Mouse (Mus musculus): Measurements from ENCODE around the gene Tma16. TPM values are rescaled to one million over a fixed set of nuclear protein-coding genes. Genes with fewer than 3 reads are reported as not detected.

Tma16 gene
- total RNA-seq (2022): 1 to 10 TPM; 4.0 to 4.9 (median 4.4) TPM

DNA sequence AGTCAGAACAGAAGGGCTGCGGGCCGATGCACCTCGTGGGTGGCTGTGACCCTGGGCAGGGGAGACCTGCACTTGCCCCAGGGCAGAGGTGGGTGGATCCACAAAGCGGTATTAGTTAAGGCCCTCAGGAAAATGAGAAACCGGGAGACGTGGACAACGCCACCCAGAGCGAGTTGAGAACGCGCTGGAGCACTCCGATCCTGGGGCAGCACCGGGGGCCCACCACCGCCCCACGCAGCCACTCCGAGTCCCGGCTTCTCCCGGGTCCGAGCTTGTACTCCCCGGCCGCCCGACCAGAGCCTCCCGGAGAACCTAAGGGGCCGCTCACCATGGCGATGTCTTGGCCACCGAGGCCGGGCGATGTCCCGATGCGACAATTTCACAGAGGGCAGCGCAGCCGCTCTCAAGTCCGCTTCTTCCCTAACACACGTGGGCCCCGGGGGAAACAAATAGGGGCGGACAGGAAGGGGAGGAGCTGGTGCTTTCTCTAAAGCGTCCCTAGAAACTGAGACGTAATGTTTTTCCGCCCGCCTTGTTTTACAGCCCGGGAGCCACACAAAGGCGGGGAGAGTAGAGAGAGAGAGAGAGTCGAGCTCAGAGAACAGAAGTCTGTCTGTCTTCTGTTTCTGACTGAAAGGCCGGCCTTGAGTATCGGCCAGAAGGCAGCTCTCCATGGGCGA is at the start of gene Tma16:
Gene Tma16 (minus strand): TSS at position 447 of the 680 bp plus-strand sequence.
- DNase-seq (ENCODE audit: low spot score in 2 of 2): peak; percentile 54 to 64

DNA sequence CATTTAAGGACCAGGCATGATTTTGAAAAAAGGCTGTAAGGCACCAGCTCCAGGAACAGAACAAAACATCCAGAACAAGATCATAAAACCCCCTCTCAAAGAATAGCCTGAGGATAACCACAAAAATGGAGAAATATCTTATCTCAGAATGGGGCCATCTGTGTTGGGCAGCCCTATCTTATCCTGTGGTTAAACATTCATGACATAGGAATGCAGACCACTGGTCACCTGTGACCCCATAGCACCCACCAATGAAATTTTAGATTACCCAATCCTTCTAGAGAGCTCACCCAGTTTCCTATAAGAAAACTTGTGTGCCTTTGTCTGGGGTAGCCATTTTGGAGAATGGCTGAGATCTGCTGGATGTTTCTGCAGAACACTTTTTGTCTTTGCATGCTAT is 34.2 kb upstream of the Tma16 start:
- no peak for DNase-seq (ENCODE audit: low spot score in 2 of 2)

GRCm38 (mm10) chr8:66519149-66519548 is 32.8 kb upstream of the Tma16 start:
- no peak for DNase-seq (ENCODE audit: low spot score in 2 of 2)

DNA sequence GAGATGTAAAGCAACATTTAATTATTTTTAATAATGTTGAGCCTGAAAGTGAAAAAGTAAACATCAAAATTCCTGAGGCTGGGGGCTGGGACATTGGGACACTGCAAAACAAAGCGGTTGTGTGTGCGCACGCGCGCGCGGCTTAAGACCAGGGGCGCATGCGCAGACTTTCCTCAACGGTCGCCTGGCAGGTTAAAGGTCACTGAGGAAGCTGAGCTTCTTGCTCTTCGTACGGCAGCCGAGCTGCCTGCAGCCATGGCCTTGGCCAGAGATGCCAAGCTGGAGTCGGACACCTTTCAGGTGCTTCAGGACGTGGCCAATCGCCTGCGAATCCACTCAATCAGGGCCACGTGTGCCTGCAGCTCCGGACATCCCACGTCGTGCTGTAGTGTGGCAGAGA is 25.2 kb upstream of the Tma16 start, which contains the start of gene Tktl2:
Gene Tktl2 (plus strand): TSS at position 220 of the 400 bp plus-strand sequence.
- no peak for DNase-seq (ENCODE audit: low spot score in 2 of 2)

GRCm38 (mm10) chr8:66503381-66503780 is 17.1 kb upstream of the Tma16 start:
- no peak for DNase-seq (ENCODE audit: low spot score in 2 of 2)

DNA sequence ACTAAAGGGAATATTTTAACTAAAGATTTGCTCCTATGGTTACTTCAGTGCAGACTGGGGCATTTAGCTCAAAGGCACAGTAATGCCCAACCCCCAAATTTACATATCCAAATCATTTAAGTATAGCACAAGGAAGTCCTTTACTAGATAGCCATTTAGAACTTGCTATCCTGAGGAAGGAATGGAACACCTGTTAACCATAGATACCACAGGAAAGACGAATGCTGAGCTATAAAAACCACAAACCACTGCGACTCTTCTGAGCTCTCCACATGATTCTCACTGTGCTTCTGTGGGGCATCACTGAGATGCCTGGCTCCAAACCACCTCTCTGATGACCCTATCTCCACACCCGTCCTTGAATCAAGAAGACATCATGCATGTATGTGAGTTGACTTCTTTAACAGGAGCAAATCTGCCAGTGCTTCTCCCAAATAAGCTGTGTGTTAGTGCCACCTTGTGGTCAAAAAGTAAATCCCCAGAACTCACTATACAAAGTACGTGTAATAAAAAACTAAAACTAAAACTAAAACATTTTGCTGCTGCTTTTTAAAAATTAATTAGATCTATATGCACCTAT is 10.8 kb upstream of the Tma16 start:
- DNase-seq (ENCODE audit: low spot score in 2 of 2): no peak

- DNase-seq (ENCODE audit: low spot score in 2 of 2): peak; percentile 7 to 25
Measured at GRCm38 (mm10) chr8:66495726-66496125, 9.4 kb upstream of the Tma16 start.

GRCm38 (mm10) chr8:66494496-66494895 is 8.2 kb upstream of the Tma16 start:
- no peak for DNase-seq (ENCODE audit: low spot score in 2 of 2)

DNA sequence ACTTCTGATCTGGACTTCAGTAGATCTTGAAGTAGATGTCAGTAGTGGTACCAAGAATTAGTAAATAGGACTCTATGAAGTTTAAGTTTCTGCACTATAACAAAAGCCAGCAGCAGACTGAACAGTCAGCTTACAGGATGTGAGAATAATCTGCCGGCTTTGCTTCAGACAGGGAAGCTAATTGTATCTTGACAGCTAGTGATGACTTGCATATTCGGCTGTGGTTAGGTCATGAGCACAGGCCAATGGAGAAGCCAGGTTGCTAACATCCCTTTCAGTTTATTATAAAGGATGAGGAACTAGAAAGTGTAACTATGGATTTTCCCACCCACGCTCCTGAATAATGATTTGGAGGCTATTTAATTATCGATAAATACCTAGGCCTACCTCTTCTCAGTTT is 4.3 kb upstream of the Tma16 start:
- DNase-seq (ENCODE audit: low spot score in 2 of 2): no peak

DNA sequence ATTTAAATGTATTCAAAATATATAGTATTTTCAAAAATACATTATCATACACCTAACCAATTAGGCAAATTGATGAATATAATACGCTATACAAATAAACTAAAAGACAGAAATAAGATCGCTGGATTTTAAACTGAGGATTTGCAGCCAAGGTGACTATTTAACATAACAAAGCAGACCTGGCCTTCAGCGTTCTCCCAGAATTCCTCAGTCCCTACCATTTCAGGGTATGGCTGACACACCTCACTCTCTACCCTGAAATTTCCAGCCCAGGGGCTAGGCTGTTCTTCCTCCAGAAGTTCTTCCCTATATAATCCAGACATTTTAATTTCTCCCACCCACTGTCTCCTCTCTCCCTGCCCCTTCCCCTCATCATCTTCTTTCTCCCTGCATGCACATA is 2.2 kb upstream of the Tma16 start:
- no peak for DNase-seq (ENCODE audit: low spot score in 2 of 2)

DNA sequence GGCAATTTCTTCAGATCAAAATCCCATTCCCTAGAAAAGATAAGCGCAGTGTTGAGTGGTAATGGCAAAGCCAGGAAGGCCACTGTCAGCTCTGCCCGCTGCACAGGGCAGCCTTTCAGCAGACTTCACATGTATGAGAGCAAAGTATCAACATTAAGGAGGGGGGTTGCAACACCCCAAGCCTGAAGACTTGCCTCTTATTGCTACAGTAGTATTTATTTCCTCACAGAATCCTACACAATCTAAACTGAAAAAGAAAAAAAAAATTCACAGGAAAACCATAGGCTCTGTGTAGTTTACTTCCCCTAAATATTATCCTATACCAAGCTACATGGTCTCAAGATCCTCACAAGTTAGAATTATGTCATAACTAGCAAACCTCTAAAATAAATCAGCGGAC is 9.4 kb downstream of the Tma16 start:
- DNase-seq (ENCODE audit: low spot score in 2 of 2): no peak

GRCm38 (mm10) chr8:66469821-66470220 is 16.5 kb downstream of the Tma16 start:
- no peak for DNase-seq (ENCODE audit: low spot score in 2 of 2)

DNA sequence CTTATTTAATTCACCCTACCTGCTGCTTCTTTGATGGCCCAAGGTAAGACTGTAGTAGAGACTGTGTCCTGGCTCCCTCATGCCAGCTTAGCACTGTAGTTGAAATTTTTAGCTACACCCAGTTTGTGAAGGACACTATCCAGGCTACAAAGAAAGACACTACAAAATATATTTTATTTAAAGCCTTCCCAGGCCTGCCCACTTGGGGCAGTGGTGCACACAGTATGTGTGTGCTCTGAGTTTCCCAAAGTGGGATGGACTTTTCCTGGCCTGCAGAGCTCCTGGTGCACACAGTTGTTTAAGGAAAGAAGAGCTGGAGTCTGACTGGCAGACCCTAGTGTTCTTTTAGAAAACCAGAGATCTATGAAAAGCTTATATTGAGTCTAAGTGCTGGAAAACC is 29.3 kb downstream of the Tma16 start:
- DNase-seq (ENCODE audit: low spot score in 2 of 2): no peak

GRCm38 (mm10) chr8:66450691-66451090 is 35.6 kb downstream of the Tma16 start:
- no peak for DNase-seq (ENCODE audit: low spot score in 2 of 2)

DNA sequence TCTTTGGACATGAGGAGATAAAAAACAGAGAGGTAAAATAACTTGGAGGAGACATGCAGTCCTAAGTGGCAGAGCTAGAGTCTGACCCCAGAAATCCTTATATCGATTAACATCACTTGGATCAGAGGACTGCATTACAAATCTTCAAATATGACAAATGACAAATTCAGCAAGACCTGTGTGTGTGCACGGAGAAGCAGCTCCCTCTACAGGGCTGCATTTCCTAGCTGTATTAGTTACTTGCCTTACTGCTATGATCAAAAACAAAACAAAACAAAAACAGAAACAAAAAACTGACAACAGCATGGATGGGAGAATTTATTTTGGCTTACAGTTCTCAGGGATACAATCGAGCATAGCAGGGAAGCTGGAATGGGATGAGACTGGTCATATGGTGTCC is 41.0 kb downstream of the Tma16 start:
- DNase-seq (ENCODE audit: low spot score in 2 of 2): no peak

- DNase-seq (ENCODE audit: low spot score in 2 of 2): no peak
Measured at GRCm38 (mm10) chr8:66444141-66444540, 42.2 kb downstream of the Tma16 start.

- DNase-seq (ENCODE audit: low spot score in 2 of 2): no peak
Measured at GRCm38 (mm10) chr8:66442778-66443177, 43.6 kb downstream of the Tma16 start.

GRCm38 (mm10) chr8:66441123-66441522 is 45.2 kb downstream of the Tma16 start:
- no peak for DNase-seq (ENCODE audit: low spot score in 2 of 2)

GRCm38 (mm10) chr8:66438468-66438867 is 47.9 kb downstream of the Tma16 start:
- peak in 1 of 2 experiments; percentile 4 for DNase-seq (ENCODE audit: low spot score in 2 of 2)

- DNase-seq (ENCODE audit: low spot score in 2 of 2): no peak
Measured at GRCm38 (mm10) chr8:66437929-66438328, 48.4 kb downstream of the Tma16 start.

DNA sequence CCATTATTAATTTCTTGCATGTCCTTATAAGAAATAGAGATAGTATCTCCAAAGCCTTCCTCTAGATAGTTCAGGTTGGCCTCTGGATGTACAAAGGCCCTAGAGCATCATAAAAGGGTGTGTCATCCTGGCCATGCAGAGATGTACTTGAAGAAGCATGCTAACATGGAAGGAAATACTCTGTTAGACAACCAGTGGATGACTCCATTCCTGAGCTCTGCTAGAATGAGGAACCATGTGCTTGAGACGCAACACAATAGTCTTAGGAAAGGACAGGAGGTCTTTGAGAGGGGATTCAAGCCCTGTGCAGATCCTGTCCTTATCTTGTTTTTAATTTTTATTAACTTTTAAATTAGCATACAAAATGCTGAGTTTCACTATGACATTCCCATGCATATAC is 49.5 kb downstream of the Tma16 start:
- DNase-seq (ENCODE audit: low spot score in 2 of 2): no peak

GRCm38 (mm10) chr8:66433577-66433976 is 52.8 kb downstream of the Tma16 start:
- DNase-seq (ENCODE audit: low spot score in 2 of 2): no peak

GRCm38 (mm10) chr8:66430639-66431038 is 55.7 kb downstream of the Tma16 start:
- DNase-seq (ENCODE audit: low spot score in 2 of 2): no peak
